Mouse (Mus musculus): ENCODE data around the gene Cer1. TPM values are rescaled to one million over a fixed set of nuclear protein-coding genes. Genes with fewer than 3 reads are reported as not detected.
A peak's percentile ranks its signal among the peaks of the same experiment; 100 is the strongest.

The Cer1 gene
- polyA plus RNA-seq, 1 experiment from 2014 or later = not detected

DNA sequence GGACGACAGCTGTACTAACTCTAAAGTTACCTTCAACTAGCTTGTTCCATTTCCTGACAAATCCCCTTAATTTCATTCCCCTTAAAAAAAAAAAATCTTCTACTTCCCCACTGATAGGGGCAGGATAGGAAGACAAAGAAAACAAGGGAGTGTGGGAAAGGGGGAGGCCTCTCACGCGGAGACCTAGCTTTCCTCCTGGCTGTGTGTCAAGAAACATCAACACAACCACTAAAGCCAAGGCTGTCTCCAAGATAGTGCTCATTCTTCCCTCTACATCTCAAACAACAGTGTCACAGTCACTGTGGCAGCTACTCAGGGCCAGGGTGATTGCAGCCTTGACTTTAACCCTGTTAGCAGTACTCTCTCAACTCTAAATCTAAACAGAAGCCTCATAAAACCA lies 24.4 kb downstream of the Cer1 start:
- TF ChIP-seq CTCF (IDR thresholded peaks at IDR 0.05; ENCODE audit: low read depth) = no peak
- no peak for TF ChIP-seq EP300 (IDR thresholded peaks at IDR 0.05; ENCODE audit: low read depth)
- Histone ChIP-seq H3K4me3 (ENCODE audit: low read depth, low read length) (no peak overlapping the region), H3K4me2 (ENCODE audit: low read depth, low read length) (no peak overlapping the region), H3K9me3 (ENCODE audit: low read length) (no peaks in the 10 kb centered on the region), H3K4me1 (ENCODE audit: insufficient read depth) (no peaks in the 10 kb centered on the region), H3K27me3 (ENCODE audit: insufficient read depth, low read length) (no peaks in the 10 kb centered on the region), H3K36me3 (replicated peaks; ENCODE audit: insufficient read depth, low read length) (no peaks in the 10 kb centered on the region), H3K27ac (ENCODE audit: low read depth) (no peak overlapping the region), H3K9ac (replicated peaks) (no peak overlapping the region)
- 65% methylated on average over 3 of the region's 3 CpGs for WGBS (ENCODE audit: insufficient replicate concordance)
- ATAC-seq = no peak
- no peak for DNase-seq

DNA sequence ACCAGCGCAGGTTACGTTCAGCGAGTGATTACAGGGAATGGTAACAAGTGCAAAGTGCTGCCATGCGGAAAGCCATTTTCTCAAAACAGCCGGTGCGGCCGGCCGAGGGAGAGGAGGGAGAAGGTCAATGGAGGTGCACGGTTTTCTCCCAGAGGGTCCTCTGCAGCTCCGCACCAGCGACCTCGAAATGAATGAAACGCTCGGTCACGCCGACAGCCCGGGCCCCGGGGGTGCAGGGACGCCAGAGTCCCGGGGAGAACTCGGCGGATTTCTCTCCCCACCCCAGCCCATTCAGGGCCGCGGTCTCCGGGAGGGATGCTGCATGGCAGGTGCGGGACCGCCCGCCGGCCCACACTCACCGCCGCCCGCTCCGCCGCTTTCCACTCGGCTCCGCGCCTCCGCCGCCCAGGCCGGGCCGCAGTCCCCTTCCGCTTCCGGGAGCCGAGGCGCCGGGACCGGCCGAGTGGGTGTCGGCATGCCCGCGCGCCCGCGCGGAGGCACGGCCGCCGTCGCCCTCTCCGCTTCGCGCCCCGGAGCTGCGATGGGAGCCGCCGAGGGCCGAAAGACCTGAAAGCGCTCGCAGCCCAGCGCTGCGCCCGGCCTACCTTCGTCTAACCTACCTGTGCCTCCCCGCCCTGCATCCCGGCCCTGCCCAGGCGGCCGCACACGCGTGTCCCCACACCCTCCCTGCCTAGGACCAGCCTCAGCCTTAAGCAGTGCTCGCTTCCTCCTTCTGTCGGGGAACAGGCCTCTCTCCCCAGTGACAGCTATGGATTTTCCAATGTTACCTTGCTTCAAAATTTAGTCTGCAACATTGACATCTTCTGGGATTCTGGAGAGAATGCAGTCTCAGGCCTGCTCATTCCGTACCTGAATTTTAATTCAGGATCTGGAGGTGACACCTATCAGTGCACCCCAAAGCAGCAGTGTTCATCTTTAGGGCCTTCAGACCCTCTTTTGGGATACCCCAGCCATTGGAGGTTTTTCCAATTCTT lies 25.5 kb downstream of the Cer1 start, which contains the start of gene Zdhhc21:
Zdhhc21 (minus strand) TSS at position 828 of the 995 bp plus-strand sequence.
- peak; percentile 79 for DNase-seq
- Histone ChIP-seq H3K4me2 (ENCODE audit: low read depth, low read length) (peak within 1 kb of the TSS; percentile 83), H3K27me3 (ENCODE audit: insufficient read depth, low read length) (no peaks in the 10 kb centered on the region), H3K4me3 (ENCODE audit: low read depth, low read length) (peak within 1 kb of the TSS; percentile 75), H3K4me1 (ENCODE audit: insufficient read depth) (no peaks in the 10 kb centered on the region), H3K9me3 (ENCODE audit: low read length) (no peaks in the 10 kb centered on the region), H3K9ac (replicated peaks) (peak within 1 kb of the TSS; percentile 81), H3K27ac (ENCODE audit: low read depth) (peak within 1 kb of the TSS; percentile 55), H3K36me3 (replicated peaks; ENCODE audit: insufficient read depth, low read length) (no peaks in the 10 kb centered on the region)
- TF ChIP-seq EP300 (IDR thresholded peaks at IDR 0.05; ENCODE audit: low read depth) (no peak), CTCF (IDR thresholded peaks at IDR 0.05; ENCODE audit: low read depth) (no peak)
- 2% methylated on average over 67 of the region's 82 CpGs for WGBS (ENCODE audit: insufficient replicate concordance)
- ATAC-seq = peak; percentile 94

DNA sequence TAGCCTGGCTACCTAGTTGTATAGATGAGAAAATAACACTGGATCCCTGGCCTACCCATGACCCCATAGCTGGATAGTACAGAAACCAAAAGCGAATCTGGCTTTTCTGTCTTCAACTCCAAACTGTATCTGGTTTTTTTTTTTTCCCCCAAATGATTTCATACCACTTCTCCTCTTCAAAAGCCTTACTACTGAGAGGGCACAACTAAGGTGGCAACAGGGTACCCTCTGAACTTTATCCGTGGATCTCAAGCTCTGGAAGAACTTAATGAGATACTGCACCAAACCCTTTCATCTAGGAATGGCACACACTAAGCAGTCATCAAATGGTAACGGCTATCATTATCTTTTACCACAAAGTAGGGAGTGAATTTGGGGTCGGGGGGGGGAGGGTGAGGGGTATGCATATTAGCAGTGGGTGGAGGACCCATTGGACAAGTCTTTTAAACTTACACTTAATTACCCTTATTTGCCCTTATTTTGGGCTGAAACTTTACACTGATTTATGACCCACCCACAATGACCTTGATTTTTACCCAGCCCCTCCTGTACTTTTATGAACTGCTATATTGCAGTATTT lies 26.4 kb downstream of the Cer1 start:
- DNase-seq (no peak), ATAC-seq (no peak)
- WGBS (ENCODE audit: insufficient replicate concordance) = 29% methylated on average over 4 of the region's 4 CpGs
- Histone ChIP-seq H3K27ac (ENCODE audit: low read depth) (no peak overlapping the region), H3K27me3 (ENCODE audit: insufficient read depth, low read length) (no peaks in the 10 kb centered on the region), H3K4me3 (ENCODE audit: low read depth, low read length) (peak overlapping the region; percentile 75), H3K9ac (replicated peaks) (peak overlapping the region; percentile 81), H3K36me3 (replicated peaks; ENCODE audit: insufficient read depth, low read length) (no peaks in the 10 kb centered on the region), H3K9me3 (ENCODE audit: low read length) (no peaks in the 10 kb centered on the region), H3K4me2 (ENCODE audit: low read depth, low read length) (peak overlapping the region; percentile 83), H3K4me1 (ENCODE audit: insufficient read depth) (no peaks in the 10 kb centered on the region)
- no peak for TF ChIP-seq EP300 (IDR thresholded peaks at IDR 0.05; ENCODE audit: low read depth)
- no peak for TF ChIP-seq CTCF (IDR thresholded peaks at IDR 0.05; ENCODE audit: low read depth)

DNA sequence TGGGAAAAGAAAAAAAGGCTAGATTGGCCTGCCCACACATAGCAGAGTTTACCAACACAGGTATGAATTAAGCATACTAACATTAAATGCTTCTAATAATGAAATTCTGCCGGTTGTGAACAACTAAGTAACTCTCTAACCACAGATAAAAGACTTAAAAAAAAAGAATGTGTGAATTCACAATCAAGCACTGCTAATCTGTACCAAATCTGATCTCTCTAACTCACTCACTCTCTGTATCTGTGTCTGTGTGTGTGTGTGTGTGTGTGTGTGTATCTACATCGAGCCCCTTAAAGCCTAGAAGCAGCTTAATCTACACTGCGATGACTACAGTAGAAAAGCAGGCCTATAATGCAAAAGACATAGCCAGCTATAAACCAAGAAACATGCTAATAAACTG lies 28.0 kb downstream of the Cer1 start:
- WGBS (ENCODE audit: insufficient replicate concordance) = 67% methylated on average over 3 of the region's 3 CpGs
- Histone ChIP-seq H3K27me3 (ENCODE audit: insufficient read depth, low read length) (no peaks in the 10 kb centered on the region), H3K36me3 (replicated peaks; ENCODE audit: insufficient read depth, low read length) (no peaks in the 10 kb centered on the region), H3K27ac (ENCODE audit: low read depth) (no peak overlapping the region), H3K4me3 (ENCODE audit: low read depth, low read length) (no peak overlapping the region), H3K4me1 (ENCODE audit: insufficient read depth) (no peaks in the 10 kb centered on the region), H3K9ac (replicated peaks) (no peak overlapping the region), H3K9me3 (ENCODE audit: low read length) (no peaks in the 10 kb centered on the region), H3K4me2 (ENCODE audit: low read depth, low read length) (no peak overlapping the region)
- ATAC-seq = no peak
- no peak for DNase-seq
- TF ChIP-seq CTCF (IDR thresholded peaks at IDR 0.05; ENCODE audit: low read depth) (no peak), EP300 (IDR thresholded peaks at IDR 0.05; ENCODE audit: low read depth) (no peak)

DNA sequence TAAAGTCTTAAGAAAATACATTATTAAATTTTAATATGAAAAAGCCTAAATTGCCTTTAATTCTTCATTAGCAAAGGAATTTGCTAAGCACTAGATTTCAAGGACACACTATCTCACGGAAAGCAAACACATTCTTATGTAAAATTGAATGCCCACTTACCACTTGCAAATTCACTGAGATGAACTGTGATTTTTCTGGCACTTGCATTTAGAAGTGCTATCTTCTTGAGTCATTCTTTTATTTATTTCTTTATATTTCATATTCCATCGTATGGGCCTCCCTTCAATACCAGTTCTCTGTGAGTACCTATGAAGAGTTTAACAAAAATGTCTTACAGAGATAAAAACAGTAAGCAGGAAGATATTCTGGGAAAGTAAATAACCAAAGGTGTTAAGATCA lies 31.1 kb downstream of the Cer1 start:
- Histone ChIP-seq H3K27ac (ENCODE audit: low read depth) (no peak overlapping the region), H3K4me2 (ENCODE audit: low read depth, low read length) (no peak overlapping the region), H3K4me1 (ENCODE audit: insufficient read depth) (0 out of 2 replicates have a peak, but pooled peaks cover 2% of the 10 kb centered on the region), H3K9me3 (ENCODE audit: low read length) (no peaks in the 10 kb centered on the region), H3K9ac (replicated peaks) (no peak overlapping the region), H3K4me3 (ENCODE audit: low read depth, low read length) (no peak overlapping the region), H3K36me3 (replicated peaks; ENCODE audit: insufficient read depth, low read length) (no peaks in the 10 kb centered on the region), H3K27me3 (ENCODE audit: insufficient read depth, low read length) (no peaks in the 10 kb centered on the region)
- TF ChIP-seq CTCF (IDR thresholded peaks at IDR 0.05; ENCODE audit: low read depth) (no peak), EP300 (IDR thresholded peaks at IDR 0.05; ENCODE audit: low read depth) (no peak)
- no peak for DNase-seq
- no peak for ATAC-seq
- WGBS (ENCODE audit: insufficient replicate concordance) = 76% methylated on average over 2 of the region's 2 CpGs

DNA sequence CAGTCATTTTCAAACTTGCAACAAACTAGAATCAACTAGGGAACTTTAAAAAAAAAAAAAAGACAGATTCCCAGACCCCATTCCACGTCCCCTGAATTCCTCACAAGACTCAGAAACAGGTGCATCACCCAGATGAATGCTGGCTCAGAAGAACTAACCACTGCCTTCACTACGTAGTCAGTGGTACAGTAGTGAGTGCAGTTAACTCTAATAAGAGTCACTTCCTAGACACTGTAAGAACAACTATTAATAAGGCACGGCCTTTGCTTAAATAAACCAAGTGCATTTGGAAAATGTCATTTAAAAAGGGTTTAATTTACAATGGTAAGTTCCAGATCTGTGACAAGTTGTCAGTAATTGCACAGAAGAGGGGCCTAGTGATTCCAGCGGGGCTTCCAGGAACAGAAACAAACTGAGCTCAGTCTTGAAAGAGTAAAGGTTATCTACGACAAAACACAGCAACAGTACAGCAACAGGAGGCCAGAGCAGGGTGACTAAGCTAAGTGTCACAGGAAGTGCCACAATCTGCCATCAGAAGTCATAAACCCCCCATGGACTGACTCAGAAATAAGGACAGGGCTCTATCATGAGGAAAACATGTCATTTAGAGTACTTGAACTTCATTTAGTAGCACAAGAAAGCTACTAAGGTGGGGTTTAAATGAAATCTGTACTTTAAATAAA lies 36.3 kb downstream of the Cer1 start:
- WGBS (ENCODE audit: insufficient replicate concordance) = 39% methylated on average over 5 of the region's 5 CpGs

More for the DNA sequence above, 36.3 kb downstream of the Cer1 start:
- H3K4me2 ChIP-seq (ENCODE audit: low read depth, low read length) = no peak overlapping the region
- H3K9me3 ChIP-seq (ENCODE audit: low read length) = no peaks in the 10 kb centered on the region
- no peak overlapping the region for H3K9ac ChIP-seq (replicated peaks)
- H3K4me3 ChIP-seq (ENCODE audit: low read depth, low read length) = no peak overlapping the region
- no peak for DNase-seq
- TF ChIP-seq CTCF (IDR thresholded peaks at IDR 0.05; ENCODE audit: low read depth) (no peak), EP300 (IDR thresholded peaks at IDR 0.05; ENCODE audit: low read depth) (peak; percentile 46)
- no peaks in the 10 kb centered on the region for H3K36me3 ChIP-seq (replicated peaks; ENCODE audit: insufficient read depth, low read length)
- H3K27me3 ChIP-seq (ENCODE audit: insufficient read depth, low read length) = no peaks in the 10 kb centered on the region
- peak; percentile 72 for ATAC-seq
- H3K4me1 ChIP-seq (ENCODE audit: insufficient read depth) = 0 out of 2 replicates have a peak, but pooled peaks cover 2% of the 10 kb centered on the region
- peak overlapping the region; percentile 24; the same call in 1 of the 2 replicates for H3K27ac ChIP-seq (ENCODE audit: low read depth)
